Mouse (Mus musculus) G1E (cell line): ENCODE results near the gene Ltk. TPM values are rescaled to one million over a fixed set of nuclear protein-coding genes. Genes with fewer than 3 reads are reported as not detected.

Source experiments
- ATAC-seq: 2 replicates; pipeline ENCODE4 v1.8.0; 2016; ENCODE audit warnings: mild to moderate bottlenecking; ENCODE audit not compliant: insufficient number of reproducible peaks, poor library complexity, low FRiP score, severe bottlenecking; ENCODE audit errors: extremely low read depth
- DNase-seq: peaks from one replicate; pipeline ENCODE4 v3.0.0; 2012; ENCODE audit warnings: low spot score
- H3K27me3 ChIP-seq: 2 replicates; pipeline ENCODE4 v1.6.1; 2012; ENCODE audit warnings: mild to moderate bottlenecking, low read length, inconsistent platforms; ENCODE audit not compliant: insufficient read depth
- H3K36me3 ChIP-seq: replicated peaks from 2 replicates; pipeline ENCODE3; 2012; ENCODE audit warnings: mild to moderate bottlenecking, inconsistent platforms
- H3K4me1 ChIP-seq: 2 replicates; pipeline ENCODE4 v1.6.1; 2012; ENCODE audit warnings: low read depth, low read length, inconsistent platforms, mixed read lengths; ENCODE audit not compliant: insufficient read depth
- H3K4me3 ChIP-seq: 2 replicates; pipeline ENCODE4 v1.5.1; 2012; ENCODE audit warnings: low read depth, mild to moderate bottlenecking, inconsistent platforms, low read length, moderate library complexity, mixed read lengths
- H3K9me3 ChIP-seq: replicated peaks from 2 replicates; pipeline ENCODE4 v1.6.1; 2012; ENCODE audit warnings: inconsistent platforms
- CTCF ChIP-seq: IDR thresholded peaks from 2 replicates; pipeline ENCODE4 v1.5.1; 2012; ENCODE audit warnings: low read depth, low read length, inconsistent platforms, mixed read lengths
- GATA1 ChIP-seq: IDR thresholded peaks from 2 replicates; pipeline ENCODE4 v1.6.1; 2012; ENCODE audit warnings: borderline replicate concordance, low read length, inconsistent platforms, mixed read lengths
- GATA2 ChIP-seq: IDR thresholded peaks from 2 replicates; pipeline ENCODE4 v1.6.1; 2012; ENCODE audit warnings: low read depth, low read length, inconsistent platforms, borderline replicate concordance
- POLR2AphosphoS5 ChIP-seq: IDR thresholded peaks from 2 replicates; pipeline ENCODE4 v1.6.1; 2012; ENCODE audit warnings: low read depth, low read length, inconsistent platforms; ENCODE audit not compliant: insufficient replicate concordance
- TAL1 ChIP-seq: conservative IDR thresholded peaks from 2 replicates; pipeline ENCODE4 v1.6.1; 2012; ENCODE audit warnings: low read depth, low read length, inconsistent platforms, mixed read lengths
- polyA plus RNA-seq: library from polyadenylated mRNA; stranded (reverse); fragments of >175 nt; gene quantifications from 2 replicates; pipeline ENCODE4 v1.2.3, GENCODE M21; 2012
- total RNA-seq, 2 experiments: library from RNA; stranded (forward) in 1 of 2; stranded (reverse) in 1 of 2; fragments of 200-1000 nt in 1 of 2; fragments of >200 nt in 1 of 2; fragmentation: Nextera tagmentation in 1 of 2; gene quantifications; 2 replicates each; pipeline ENCODE4 v1.2.3; 2014 to 2017

Gene Ltk
- total RNA-seq (2014; fragmentation: Nextera tagmentation) (not detected in 2 replicates), total RNA-seq (2017) (0.11 TPM in 1 of 2 replicates, not detected in the other), polyA plus RNA-seq (not detected in 2 replicates)

DNA sequence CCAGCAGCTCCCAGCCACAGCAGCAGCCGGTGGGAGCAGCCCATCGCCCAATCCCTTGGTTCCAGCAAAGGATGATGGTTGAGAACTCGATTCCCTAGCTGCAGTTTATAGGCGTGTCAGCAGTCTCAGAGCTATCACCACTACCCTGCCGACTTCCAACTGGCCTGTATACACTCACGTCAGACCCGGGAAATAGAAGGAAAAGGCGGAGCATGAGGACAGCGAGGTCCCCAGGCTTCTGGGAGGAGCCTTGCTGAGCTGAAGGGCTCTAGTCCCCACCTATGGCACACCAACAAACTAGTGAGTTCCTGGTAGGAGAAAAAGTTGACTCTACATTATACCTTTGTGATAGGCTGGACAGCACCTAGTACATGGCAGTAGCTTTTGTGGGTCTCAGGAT, at the start of gene Ltk:
Gene Ltk (minus strand): TSS at position 181 of the 400 bp plus-strand sequence.
- H3K36me3 ChIP-seq: peaks cover 17% of the 10 kb centered on the region
- H3K4me3 ChIP-seq: no peak within 1 kb of the TSS
- ATAC-seq: no peak
- no peaks in the 10 kb centered on the region; the same call in 1 of the 2 replicates for H3K9me3 ChIP-seq
- DNase-seq: no peak
- no peak for TF ChIP-seq GATA1
- no peak for TF ChIP-seq POLR2AphosphoS5
- no peak for TF ChIP-seq TAL1
- peaks cover 14% of the 10 kb centered on the region for H3K4me1 ChIP-seq
- H3K27me3 ChIP-seq: peaks cover 39% of the 10 kb centered on the region

DNA sequence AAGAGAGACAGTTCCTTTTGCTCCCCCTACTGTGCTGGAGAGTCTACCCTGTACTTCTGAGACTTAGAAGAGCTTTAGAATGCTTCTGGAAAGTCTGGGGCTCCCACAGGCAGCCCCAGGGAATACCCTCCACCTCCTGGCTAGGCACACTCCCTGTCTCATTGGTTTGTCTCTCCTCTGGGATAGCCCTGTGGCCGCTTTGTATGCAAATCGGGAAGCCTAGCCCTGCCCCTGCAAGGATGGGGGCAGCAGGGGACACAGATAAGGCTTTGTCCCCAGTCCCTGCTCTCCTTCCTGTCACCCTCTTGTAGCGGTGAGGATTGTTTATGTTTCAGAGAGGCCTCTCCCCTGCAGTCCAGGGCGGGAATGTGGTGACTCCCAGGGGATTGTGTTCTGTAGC, 48.6 kb upstream of the Ltk start:
- Histone ChIP-seq H3K36me3 (no peaks in the 10 kb centered on the region), H3K4me3 (no peak overlapping the region), H3K9me3 (no peaks in the 10 kb centered on the region), H3K27me3 (peaks cover 85% of the 10 kb centered on the region), H3K4me1 (no peaks in the 10 kb centered on the region)
- no peak for DNase-seq
- no peak for ATAC-seq
- no peak for TF ChIP-seq POLR2AphosphoS5
- no peak for TF ChIP-seq TAL1
- no peak for TF ChIP-seq GATA1
- no peak for TF ChIP-seq CTCF

DNA sequence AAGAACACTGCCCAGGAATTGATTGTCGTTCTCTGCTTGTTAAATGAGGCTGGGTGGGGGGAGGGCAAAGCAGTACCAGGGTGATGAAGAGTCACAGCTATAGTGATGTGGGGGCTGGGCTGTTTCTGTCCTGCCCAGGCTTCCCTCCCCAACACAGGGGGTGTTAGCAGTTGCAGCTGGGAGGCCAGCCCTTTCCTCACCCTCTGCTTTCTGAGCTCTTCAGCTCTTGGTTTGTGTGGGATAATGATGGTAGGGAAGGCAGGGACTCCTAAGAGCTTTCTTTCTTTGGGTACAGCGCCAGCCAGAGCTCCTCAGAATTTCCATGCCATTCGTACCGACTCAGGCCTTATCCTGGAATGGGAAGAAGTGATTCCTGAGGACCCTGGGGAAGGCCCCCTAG, 48.2 kb upstream of the Ltk start:
- no peaks in the 10 kb centered on the region for H3K36me3 ChIP-seq
- H3K9me3 ChIP-seq: no peaks in the 10 kb centered on the region
- H3K4me3 ChIP-seq: no peak overlapping the region
- peaks cover 85% of the 10 kb centered on the region for H3K27me3 ChIP-seq
- DNase-seq: no peak
- no peak for TF ChIP-seq GATA2
- no peak for TF ChIP-seq TAL1
- TF ChIP-seq CTCF: no peak
- TF ChIP-seq POLR2AphosphoS5: no peak
- TF ChIP-seq GATA1: no peak
- no peaks in the 10 kb centered on the region for H3K4me1 ChIP-seq
- ATAC-seq: no peak

DNA sequence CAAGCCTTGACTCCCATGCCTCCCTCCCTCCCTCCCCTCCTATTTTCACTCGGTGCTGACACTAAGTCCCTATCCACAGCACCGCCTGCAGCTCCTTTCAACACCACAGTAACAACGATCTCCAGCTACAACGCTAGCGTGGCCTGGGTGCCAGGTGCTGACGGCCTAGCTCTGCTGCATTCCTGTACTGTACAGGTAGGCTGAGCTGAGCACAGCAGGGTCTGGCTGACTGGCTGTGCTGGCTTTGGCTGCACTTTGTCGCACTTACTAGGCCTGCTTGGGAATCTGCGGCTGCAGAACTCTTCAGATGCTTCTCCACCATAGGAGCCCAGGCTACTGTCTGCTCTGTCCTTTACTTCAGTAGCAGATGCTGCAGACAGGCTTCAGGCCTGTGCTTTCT, 45.3 kb upstream of the Ltk start:
- peaks cover 83% of the 10 kb centered on the region for H3K27me3 ChIP-seq
- no peak for ATAC-seq
- no peak for TF ChIP-seq GATA2
- no peak for TF ChIP-seq POLR2AphosphoS5
- TF ChIP-seq TAL1: no peak
- no peak for TF ChIP-seq GATA1
- TF ChIP-seq CTCF: no peak

DNA sequence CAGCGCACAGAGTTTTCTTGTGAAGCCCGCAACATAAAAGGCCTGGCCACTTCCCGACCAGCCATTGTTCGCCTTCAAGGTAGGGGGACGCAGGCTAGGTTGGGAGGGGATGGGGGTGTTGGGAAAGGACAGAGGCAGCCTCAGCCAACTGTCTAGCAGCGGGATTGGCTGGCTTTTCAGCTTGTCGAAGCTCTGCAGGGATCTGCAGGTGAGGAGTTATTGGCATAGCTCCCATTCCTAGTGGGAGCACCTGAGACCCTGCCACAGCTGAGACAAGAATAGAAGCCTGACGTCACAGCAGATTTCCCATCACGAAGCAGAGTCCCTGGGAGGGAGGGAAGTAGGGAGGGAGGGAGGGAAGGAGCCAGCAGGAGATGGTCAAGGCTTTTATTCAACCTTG, 44.5 kb upstream of the Ltk start:
- no peak for DNase-seq
- TF ChIP-seq CTCF (no peak), GATA1 (no peak), POLR2AphosphoS5 (no peak), GATA2 (no peak), TAL1 (no peak)
- H3K36me3 ChIP-seq: no peaks in the 10 kb centered on the region
- H3K4me1 ChIP-seq: peaks cover 15% of the 10 kb centered on the region
- peaks cover 83% of the 10 kb centered on the region for H3K27me3 ChIP-seq
- ATAC-seq: no peak
- H3K9me3 ChIP-seq: no peaks in the 10 kb centered on the region
- H3K4me3 ChIP-seq: no peak overlapping the region

More for the DNA sequence above, 45.3 kb upstream of the Ltk start:
- DNase-seq: no peak
- Histone ChIP-seq H3K9me3 (no peaks in the 10 kb centered on the region), H3K36me3 (no peaks in the 10 kb centered on the region), H3K4me3 (no peak overlapping the region), H3K4me1 (peaks cover 7% of the 10 kb centered on the region)

DNA sequence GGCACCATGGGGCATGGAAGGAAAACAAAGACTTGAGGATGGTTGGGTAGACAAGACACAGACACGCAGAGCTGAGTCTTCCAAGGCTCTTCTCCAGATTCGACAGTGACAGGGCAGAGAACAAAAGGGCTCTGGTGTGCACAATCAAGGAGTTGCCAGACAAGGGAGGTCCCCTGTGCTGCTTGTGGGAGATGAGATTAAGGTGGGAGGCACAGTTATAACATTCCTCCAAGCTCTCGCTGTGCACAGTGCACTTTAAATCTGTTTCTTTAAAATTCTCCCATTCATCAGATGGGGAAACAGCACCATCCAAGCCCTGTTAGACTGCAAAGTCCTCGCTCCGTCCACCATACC, 44.0 kb upstream of the Ltk start:
- H3K4me1 ChIP-seq: peaks cover 18% of the 10 kb centered on the region
- ATAC-seq: no peak
- H3K36me3 ChIP-seq: no peaks in the 10 kb centered on the region

More for the DNA sequence above, 44.0 kb upstream of the Ltk start:
- H3K4me3 ChIP-seq: no peak overlapping the region
- peaks cover 82% of the 10 kb centered on the region for H3K27me3 ChIP-seq
- H3K9me3 ChIP-seq: no peaks in the 10 kb centered on the region
- no peak for TF ChIP-seq GATA1
- TF ChIP-seq POLR2AphosphoS5: no peak
- DNase-seq: no peak
